Mouse (Mus musculus) limb, embryonic 15.5 days (tissue): ENCODE data around the gene Ak9. TPM values are rescaled to one million over a fixed set of nuclear protein-coding genes. Genes with fewer than 3 reads are reported as not detected.
"Not testable (repeated sequence)": the region's sequence is repeated elsewhere in the genome, so short reads cannot be mapped to it uniquely, and the experiment has no call there.

Experiments used
- ATAC-seq: fragments of 200-750 bp; cut with Nextera tagmentation; 2 replicates; pipeline ENCODE4 v1.8.0; 2017; ENCODE audit warnings: low read depth, moderate TSS enrichment; ENCODE audit not compliant: insufficient number of reproducible peaks, low FRiP score, low TSS enrichment
- H3K27ac ChIP-seq: fragments of 300-500 bp; sonication (generic); 2 replicates; pipeline ENCODE4 v1.5.1; 2015; ENCODE audit warnings: moderate library complexity, mild to moderate bottlenecking, inconsistent platforms
- H3K27me3 ChIP-seq: fragments of 300-500 bp; sonication (generic); 2 replicates; pipeline ENCODE4 v1.6.1; 2015; ENCODE audit warnings: inconsistent platforms
- H3K36me3 ChIP-seq: fragments of 300-500 bp; sonication (generic); 2 replicates; pipeline ENCODE4 v1.6.1; 2015; ENCODE audit warnings: inconsistent platforms
- H3K4me1 ChIP-seq: fragments of 300-500 bp; sonication (generic); 2 replicates; pipeline ENCODE4 v1.6.1; 2015; ENCODE audit warnings: inconsistent platforms
- H3K4me2 ChIP-seq: fragments of 300-500 bp; sonication (generic); 2 replicates; pipeline ENCODE4 v1.6.1; 2015; ENCODE audit warnings: mild to moderate bottlenecking, inconsistent platforms
- H3K4me3 ChIP-seq: fragments of 300-500 bp; sonication (generic); 2 replicates; pipeline ENCODE4 v1.5.1; 2015; ENCODE audit warnings: mild to moderate bottlenecking, inconsistent platforms
- H3K9ac ChIP-seq: fragments of 300-500 bp; sonication (generic); 2 replicates; pipeline ENCODE4 v1.6.1; 2015; ENCODE audit warnings: inconsistent platforms
- H3K9me3 ChIP-seq: fragments of 300-500 bp; sonication (generic); 2 replicates; pipeline ENCODE4 v1.6.1; 2016; ENCODE audit warnings: inconsistent platforms
- WGBS: fragments of 180-500 bp; shearing (Covaris S2); methylation state at CpG from one replicate; pipeline ENCODE4 v1.1.7; 2015; 5-methylcytosine and 5-hydroxymethylcytosine counted together
- polyA plus RNA-seq: library from polyadenylated mRNA; unstranded; fragments of >200 nt; fragmentation: Nextera tagmentation; extraction: Ambion mirVana; gene quantifications from 2 replicates; pipeline ENCODE4 v1.2.1, GENCODE M21; 2015

Ak9 gene
- polyA plus RNA-seq, 1 experiment from 2014 or later, result not detected

GRCm38 (mm10) chr10:41365086-41365485 is 61.3 kb downstream of the Ak9 start:
- Histone ChIP-seq H3K27ac (no peak overlapping the region), H3K4me1 (no peaks in the 10 kb centered on the region), H3K9ac (no peak overlapping the region), H3K9me3 (no peaks in the 10 kb centered on the region), H3K36me3 (no peaks in the 10 kb centered on the region), H3K27me3 (no peaks in the 10 kb centered on the region), H3K4me2 (no peak overlapping the region), H3K4me3 (no peak overlapping the region)
- 86% methylated on average over 9 of the region's 9 CpGs for WGBS
- ATAC-seq, result no peak

GRCm38 (mm10) chr10:41380466-41380865 is 76.7 kb downstream of the Ak9 start:
- no peak overlapping the region for H3K27ac ChIP-seq
- no peaks in the 10 kb centered on the region for H3K9me3 ChIP-seq
- no peak for ATAC-seq
- H3K36me3 ChIP-seq, result no peaks in the 10 kb centered on the region
- H3K27me3 ChIP-seq, result no peaks in the 10 kb centered on the region
- no peak overlapping the region for H3K4me2 ChIP-seq
- no peak overlapping the region for H3K4me3 ChIP-seq
- 68% methylated on average over 12 of the region's 12 CpGs for WGBS
- no peaks in the 10 kb centered on the region for H3K4me1 ChIP-seq
- no peak overlapping the region for H3K9ac ChIP-seq

GRCm38 (mm10) chr10:41385506-41386221 is 81.9 kb downstream of the Ak9 start:
- Histone ChIP-seq H3K27me3 (no peaks in the 10 kb centered on the region), H3K4me3 (no peak overlapping the region), H3K4me1 (no peaks in the 10 kb centered on the region), H3K4me2 (no peak overlapping the region), H3K9me3 (no peaks in the 10 kb centered on the region), H3K36me3 (no peaks in the 10 kb centered on the region), H3K9ac (no peak overlapping the region), H3K27ac (no peak overlapping the region)
- ATAC-seq, result no peak
- WGBS, result 71% methylated on average over 15 of the region's 15 CpGs

GRCm38 (mm10) chr10:41393555-41393954 is 89.8 kb downstream of the Ak9 start:
- Histone ChIP-seq H3K36me3 (no peaks in the 10 kb centered on the region), H3K9ac (no peak overlapping the region), H3K9me3 (no peaks in the 10 kb centered on the region), H3K27ac (no peak overlapping the region), H3K4me3 (no peak overlapping the region), H3K27me3 (no peaks in the 10 kb centered on the region), H3K4me2 (no peak overlapping the region), H3K4me1 (no peaks in the 10 kb centered on the region)
- WGBS, result 56% methylated on average over 2 of the region's 2 CpGs
- ATAC-seq, result no peak

- Histone ChIP-seq H3K4me2 (no peak overlapping the region), H3K36me3 (no peaks in the 10 kb centered on the region), H3K9ac (no peak overlapping the region), H3K4me3 (no peak overlapping the region), H3K27me3 (no peaks in the 10 kb centered on the region), H3K9me3 (no peaks in the 10 kb centered on the region), H3K4me1 (no peaks in the 10 kb centered on the region), H3K27ac (no peak overlapping the region)
- no peak for ATAC-seq
- 82% methylated on average over 3 of the region's 3 CpGs for WGBS
These were observed 97.3 kb downstream of the Ak9 start for GRCm38 (mm10) chr10:41401097-41401496.

GRCm38 (mm10) chr10:41403364-41403763 is 99.6 kb downstream of the Ak9 start:
- ATAC-seq, result no peak
- H3K27me3 ChIP-seq, result no peaks in the 10 kb centered on the region
- H3K9me3 ChIP-seq, result no peaks in the 10 kb centered on the region
- no peak overlapping the region for H3K4me2 ChIP-seq
- H3K4me1 ChIP-seq, result no peaks in the 10 kb centered on the region
- no peak overlapping the region for H3K27ac ChIP-seq
- H3K4me3 ChIP-seq, result no peak overlapping the region
- no peaks in the 10 kb centered on the region for H3K36me3 ChIP-seq
- H3K9ac ChIP-seq, result no peak overlapping the region
- 76% methylated on average over 2 of the region's 2 CpGs for WGBS

- no peaks in the 10 kb centered on the region for H3K27me3 ChIP-seq
- no peak overlapping the region for H3K4me3 ChIP-seq
- H3K4me1 ChIP-seq, result no peaks in the 10 kb centered on the region
- ATAC-seq, result no peak
- H3K27ac ChIP-seq, result no peak overlapping the region
- H3K4me2 ChIP-seq, result no peak overlapping the region
- H3K9me3 ChIP-seq, result no peaks in the 10 kb centered on the region
- no peak overlapping the region for H3K9ac ChIP-seq
- no peaks in the 10 kb centered on the region for H3K36me3 ChIP-seq
- 41% methylated on average over 3 of the region's 3 CpGs for WGBS
These were observed 100.3 kb downstream of the Ak9 start for GRCm38 (mm10) chr10:41403893-41404612.

GRCm38 (mm10) chr10:41410176-41410575 is 106.4 kb downstream of the Ak9 start:
- H3K4me2 ChIP-seq, H3K4me3 ChIP-seq, H3K9ac ChIP-seq, ATAC-seq, H3K36me3 ChIP-seq, H3K27me3 ChIP-seq, H3K27ac ChIP-seq, H3K9me3 ChIP-seq, H3K4me1 ChIP-seq: not testable (repeated sequence)
- 91% methylated on average over 4 of the region's 4 CpGs for WGBS

- not testable (repeated sequence) for H3K9me3 ChIP-seq, H3K27ac ChIP-seq, H3K4me1 ChIP-seq, H3K36me3 ChIP-seq, ATAC-seq, H3K27me3 ChIP-seq, H3K4me3 ChIP-seq, H3K9ac ChIP-seq, H3K4me2 ChIP-seq
- 82% methylated on average over 1 of the region's 1 CpGs for WGBS
These were observed 107.0 kb downstream of the Ak9 start for GRCm38 (mm10) chr10:41410821-41411220.

- not testable (repeated sequence) for H3K27me3 ChIP-seq, H3K36me3 ChIP-seq, H3K4me1 ChIP-seq, H3K27ac ChIP-seq, ATAC-seq, H3K4me2 ChIP-seq, H3K9ac ChIP-seq, H3K9me3 ChIP-seq, H3K4me3 ChIP-seq
- 90% methylated on average over 1 of the region's 1 CpGs for WGBS
These were observed 109.7 kb downstream of the Ak9 start for GRCm38 (mm10) chr10:41413471-41413870.

- not testable (repeated sequence) for H3K4me1 ChIP-seq, H3K4me2 ChIP-seq, H3K27me3 ChIP-seq, H3K4me3 ChIP-seq, ATAC-seq, H3K9me3 ChIP-seq, H3K9ac ChIP-seq, H3K27ac ChIP-seq, H3K36me3 ChIP-seq
- WGBS, result 93% methylated on average over 2 of the region's 2 CpGs
These were observed 111.6 kb downstream of the Ak9 start for GRCm38 (mm10) chr10:41415368-41415767.

- no peaks in the 10 kb centered on the region for H3K27me3 ChIP-seq
- WGBS, result 81% methylated on average over 9 of the region's 9 CpGs
- H3K4me2 ChIP-seq, result no peak overlapping the region
- no peak overlapping the region for H3K9ac ChIP-seq
- H3K4me3 ChIP-seq, result no peak overlapping the region
- no peak overlapping the region for H3K27ac ChIP-seq
- ATAC-seq, result no peak
- H3K9me3 ChIP-seq, result no peaks in the 10 kb centered on the region
- no peaks in the 10 kb centered on the region for H3K4me1 ChIP-seq
- no peaks in the 10 kb centered on the region for H3K36me3 ChIP-seq
These were observed 116.9 kb downstream of the Ak9 start for GRCm38 (mm10) chr10:41420496-41421200.
